Mouse (Mus musculus): ENCODE data around the gene Olfr996. TPM values are rescaled to one million over a fixed set of nuclear protein-coding genes. Genes with fewer than 3 reads are reported as not detected.

Olfr996 gene
- polyA plus RNA-seq, 1 experiment from 2014 or later, result not detected

Other genes starting within 250 kb of the Olfr996 start
- gene Olfr987, start 239.9 kb upstream of the Olfr996 start, polyA plus RNA-seq (2014; fragmentation: Nextera tagmentation; extraction: Ambion mirVana), result not detected in 2 replicates
- not detected in 2 replicates for gene Olfr988, start 216.0 kb upstream of the Olfr996 start, polyA plus RNA-seq (2014; fragmentation: Nextera tagmentation; extraction: Ambion mirVana)
- not detected in 2 replicates for gene Olfr992, start 169.7 kb upstream of the Olfr996 start, polyA plus RNA-seq (2014; fragmentation: Nextera tagmentation; extraction: Ambion mirVana)
- gene Olfr993, start 164.3 kb upstream of the Olfr996 start, polyA plus RNA-seq (2014; fragmentation: Nextera tagmentation; extraction: Ambion mirVana), result not detected in 2 replicates
- not detected in 2 replicates for gene Olfr994, start 142.8 kb upstream of the Olfr996 start, polyA plus RNA-seq (2014; fragmentation: Nextera tagmentation; extraction: Ambion mirVana)
- not detected in 2 replicates for gene Olfr995, start 135.6 kb upstream of the Olfr996 start, polyA plus RNA-seq (2014; fragmentation: Nextera tagmentation; extraction: Ambion mirVana)
- 0.12 and 0.35 TPM in 2 replicates for gene 4833423E24Rik, start 60.2 kb upstream of the Olfr996 start, polyA plus RNA-seq (2014; fragmentation: Nextera tagmentation; extraction: Ambion mirVana)
- not detected in 2 replicates for gene Olfr998, start 9.7 kb downstream of the Olfr996 start, polyA plus RNA-seq (2014; fragmentation: Nextera tagmentation; extraction: Ambion mirVana)
- not detected in 2 replicates for gene Olfr1000, start 32.7 kb downstream of the Olfr996 start, polyA plus RNA-seq (2014; fragmentation: Nextera tagmentation; extraction: Ambion mirVana)
- gene Olfr1002, start 71.5 kb downstream of the Olfr996 start, polyA plus RNA-seq (2014; fragmentation: Nextera tagmentation; extraction: Ambion mirVana), result not detected in 2 replicates
- gene Olfr154, start 85.2 kb downstream of the Olfr996 start, polyA plus RNA-seq (2014; fragmentation: Nextera tagmentation; extraction: Ambion mirVana), result not detected in 2 replicates
- gene Olfr1006, start 99.6 kb downstream of the Olfr996 start, polyA plus RNA-seq (2014; fragmentation: Nextera tagmentation; extraction: Ambion mirVana), result not detected in 2 replicates
- gene Olfr1008, start 110.2 kb downstream of the Olfr996 start, polyA plus RNA-seq (2014; fragmentation: Nextera tagmentation; extraction: Ambion mirVana), result not detected in 2 replicates
- not detected in 2 replicates for gene Olfr1009, start 136.2 kb downstream of the Olfr996 start, polyA plus RNA-seq (2014; fragmentation: Nextera tagmentation; extraction: Ambion mirVana)
- not detected in 2 replicates for gene Olfr1012, start 183.6 kb downstream of the Olfr996 start, polyA plus RNA-seq (2014; fragmentation: Nextera tagmentation; extraction: Ambion mirVana)
- not detected in 2 replicates for gene Olfr1013, start 187.9 kb downstream of the Olfr996 start, polyA plus RNA-seq (2014; fragmentation: Nextera tagmentation; extraction: Ambion mirVana)
- gene Olfr1014, start 193.5 kb downstream of the Olfr996 start, polyA plus RNA-seq (2014; fragmentation: Nextera tagmentation; extraction: Ambion mirVana), result not detected in 2 replicates
- not detected in 2 replicates for gene Olfr1015, start 202.8 kb downstream of the Olfr996 start, polyA plus RNA-seq (2014; fragmentation: Nextera tagmentation; extraction: Ambion mirVana)
- not detected in 2 replicates for gene Olfr1016, start 223.3 kb downstream of the Olfr996 start, polyA plus RNA-seq (2014; fragmentation: Nextera tagmentation; extraction: Ambion mirVana)
- gene Olfr1018, start 239.3 kb downstream of the Olfr996 start, polyA plus RNA-seq (2014; fragmentation: Nextera tagmentation; extraction: Ambion mirVana), result not detected in 2 replicates